Mouse (Mus musculus): ENCODE results near the gene Dusp28.
A peak's percentile ranks its signal among the peaks of the same experiment; 100 is the strongest.

Gene Dusp28

DNA sequence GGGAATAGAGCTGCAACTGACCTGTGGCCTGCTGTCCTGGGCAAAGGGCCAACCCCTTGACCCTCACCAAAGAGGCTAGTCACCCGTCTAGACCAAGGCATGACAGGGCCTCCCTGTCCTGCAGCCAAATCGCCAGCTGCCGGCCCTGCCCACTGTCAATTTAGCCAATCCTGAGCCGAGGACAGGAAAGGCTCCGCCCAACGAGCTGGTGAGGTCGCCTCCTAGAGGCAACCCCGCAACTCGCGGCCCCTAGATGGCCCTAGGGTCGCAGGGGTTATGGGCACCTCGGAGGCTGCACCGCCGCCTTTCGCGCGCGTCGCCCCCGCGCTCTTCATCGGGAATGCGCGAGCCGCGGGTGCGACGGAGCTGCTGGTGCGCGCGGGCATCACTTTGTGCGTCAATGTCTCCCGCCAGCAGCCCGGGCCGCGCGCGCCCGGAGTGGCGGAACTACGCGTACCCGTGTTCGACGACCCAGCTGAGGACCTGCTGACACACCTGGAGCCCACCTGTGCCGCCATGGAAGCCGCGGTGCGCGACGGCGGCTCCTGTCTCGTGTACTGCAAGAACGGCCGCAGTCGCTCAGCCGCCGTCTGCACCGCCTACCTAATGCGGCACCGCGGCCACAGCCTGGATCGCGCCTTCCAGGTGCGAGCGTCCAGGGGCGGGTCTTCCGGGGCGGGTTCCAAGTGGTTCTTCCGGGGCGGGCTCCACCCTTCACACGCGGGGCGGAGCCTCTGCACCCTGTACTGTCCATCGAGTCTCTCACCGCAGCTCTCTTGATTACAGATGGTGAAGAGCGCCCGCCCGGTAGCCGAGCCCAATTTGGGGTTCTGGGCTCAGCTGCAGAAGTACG is at the start of gene Dusp28:
Gene Dusp28 (plus strand): TSS at position 203 of the 853 bp plus-strand sequence.
- DNase-seq (ENCODE audit: low read depth): peak; percentile 18

DNA sequence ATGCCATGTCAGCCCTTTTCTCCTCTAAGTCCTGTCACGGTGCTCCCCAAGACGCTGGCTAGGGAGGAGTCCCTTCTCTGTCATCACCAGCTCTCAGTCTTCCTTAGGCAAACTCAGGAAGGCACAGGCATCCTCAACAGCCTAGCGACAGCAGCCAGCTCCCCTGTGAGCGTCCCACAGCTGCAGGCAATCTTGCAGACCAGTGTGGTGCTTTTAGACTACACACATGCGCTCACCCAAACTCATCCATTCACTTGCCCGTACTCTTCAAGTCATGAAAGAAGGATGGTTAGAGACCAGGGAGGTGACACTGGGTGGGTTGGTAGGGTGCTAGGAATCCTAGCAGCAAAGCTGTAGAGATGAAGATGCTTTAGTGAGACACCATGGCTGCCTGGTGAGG is 45.3 kb upstream of the Dusp28 start:
- DNase-seq (ENCODE audit: low read depth): no peak

DNA sequence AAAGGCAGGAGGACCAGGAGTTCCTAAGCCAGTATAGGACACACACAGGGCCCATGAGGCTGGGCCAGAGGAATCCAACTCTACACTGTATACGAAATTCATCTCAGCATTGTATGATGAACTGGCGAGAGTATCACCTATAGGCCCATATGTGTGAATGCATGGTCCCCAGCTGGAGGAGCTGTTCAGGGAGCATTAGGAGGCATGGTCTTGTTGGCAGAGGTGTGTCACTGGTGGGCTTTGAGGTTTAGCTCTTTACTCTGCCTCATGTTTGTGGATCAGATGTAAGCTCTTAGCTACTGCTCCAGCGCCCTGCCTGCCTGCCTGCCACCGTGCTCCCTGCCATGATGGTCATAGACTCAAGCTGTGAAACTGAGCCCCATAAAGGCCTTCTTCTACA is 43.5 kb upstream of the Dusp28 start:
- DNase-seq (ENCODE audit: low read depth): no peak

DNA sequence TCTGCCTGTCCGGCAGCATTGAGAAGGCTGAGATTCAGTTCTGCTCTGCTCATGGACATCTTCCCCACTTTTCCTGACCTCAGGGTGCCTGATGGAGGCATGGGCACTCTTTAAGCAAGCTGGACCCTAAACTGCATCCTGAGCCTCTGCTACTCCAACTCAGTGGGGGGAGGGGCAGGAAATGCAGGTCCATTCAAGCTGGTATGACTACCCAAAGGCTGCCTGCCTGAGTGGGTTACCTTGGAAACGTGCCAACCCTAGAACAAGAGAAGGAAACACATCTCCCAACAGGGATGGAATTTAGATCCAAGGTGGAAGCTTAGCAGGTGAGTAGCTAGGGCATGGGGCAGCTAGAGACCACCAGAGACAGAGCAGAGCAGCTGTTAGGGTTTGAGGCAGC is 40.6 kb upstream of the Dusp28 start:
- DNase-seq (ENCODE audit: low read depth): no peak

DNA sequence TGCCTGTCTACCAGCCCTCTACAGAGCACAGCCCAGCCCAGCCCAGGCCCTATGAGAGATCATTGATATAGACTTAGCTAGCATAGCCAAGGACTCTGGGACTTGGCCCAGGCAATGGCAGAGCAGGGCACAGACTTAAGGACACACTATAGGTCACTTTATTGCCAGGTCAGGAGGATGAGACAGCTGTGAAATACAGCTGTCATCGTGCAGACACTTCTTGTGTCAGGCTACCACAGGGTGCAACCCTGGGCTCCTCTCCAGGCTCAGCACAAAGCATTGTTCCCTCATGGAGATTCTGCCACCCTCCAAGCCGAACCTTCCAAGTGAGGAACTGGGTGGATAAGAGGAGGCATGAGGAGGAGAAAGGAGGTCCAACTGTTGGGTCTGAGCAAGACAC is 36.8 kb upstream of the Dusp28 start:
- DNase-seq (ENCODE audit: low read depth): no peak

DNA sequence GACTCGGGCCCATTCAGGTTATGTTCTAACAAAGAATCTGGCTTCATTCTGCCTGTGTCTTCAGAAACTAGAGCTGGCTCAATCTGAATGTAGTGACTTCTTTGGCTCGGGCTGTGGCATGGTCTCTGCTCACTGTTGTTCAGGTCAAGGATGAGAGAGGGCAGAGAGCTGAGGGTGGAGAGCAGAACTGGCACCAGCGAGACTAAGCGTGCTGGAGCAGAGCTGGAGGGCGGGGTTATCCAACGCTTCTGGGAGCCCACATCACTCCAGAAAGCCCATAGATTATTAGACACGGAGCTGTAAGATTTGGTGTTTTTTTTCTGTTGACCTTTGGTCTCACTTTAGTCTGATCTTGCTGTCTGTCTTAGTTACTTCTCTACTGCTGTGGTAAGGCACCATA is 34.1 kb upstream of the Dusp28 start:
- no peak for DNase-seq (ENCODE audit: low read depth)

DNA sequence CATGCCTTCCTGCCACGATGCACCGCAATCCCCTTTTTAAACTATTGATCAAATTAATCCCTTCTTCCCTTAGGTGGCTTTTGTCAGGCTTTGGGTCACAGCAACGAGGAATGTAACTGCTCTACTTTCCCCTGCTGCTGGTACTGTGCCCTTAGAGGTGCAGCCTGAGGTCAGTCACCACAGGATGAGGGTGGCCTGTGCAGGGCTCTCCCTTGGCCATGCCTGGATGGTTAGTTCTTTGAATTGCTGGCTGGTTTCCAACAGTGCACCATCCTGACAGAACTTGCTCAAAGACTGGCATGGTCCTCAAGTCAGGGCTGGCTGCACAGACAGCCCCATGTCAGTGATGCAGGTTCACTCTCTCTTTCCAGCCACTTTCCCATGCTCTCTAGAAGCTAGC is 32.8 kb upstream of the Dusp28 start:
- no peak for DNase-seq (ENCODE audit: low read depth)

DNA sequence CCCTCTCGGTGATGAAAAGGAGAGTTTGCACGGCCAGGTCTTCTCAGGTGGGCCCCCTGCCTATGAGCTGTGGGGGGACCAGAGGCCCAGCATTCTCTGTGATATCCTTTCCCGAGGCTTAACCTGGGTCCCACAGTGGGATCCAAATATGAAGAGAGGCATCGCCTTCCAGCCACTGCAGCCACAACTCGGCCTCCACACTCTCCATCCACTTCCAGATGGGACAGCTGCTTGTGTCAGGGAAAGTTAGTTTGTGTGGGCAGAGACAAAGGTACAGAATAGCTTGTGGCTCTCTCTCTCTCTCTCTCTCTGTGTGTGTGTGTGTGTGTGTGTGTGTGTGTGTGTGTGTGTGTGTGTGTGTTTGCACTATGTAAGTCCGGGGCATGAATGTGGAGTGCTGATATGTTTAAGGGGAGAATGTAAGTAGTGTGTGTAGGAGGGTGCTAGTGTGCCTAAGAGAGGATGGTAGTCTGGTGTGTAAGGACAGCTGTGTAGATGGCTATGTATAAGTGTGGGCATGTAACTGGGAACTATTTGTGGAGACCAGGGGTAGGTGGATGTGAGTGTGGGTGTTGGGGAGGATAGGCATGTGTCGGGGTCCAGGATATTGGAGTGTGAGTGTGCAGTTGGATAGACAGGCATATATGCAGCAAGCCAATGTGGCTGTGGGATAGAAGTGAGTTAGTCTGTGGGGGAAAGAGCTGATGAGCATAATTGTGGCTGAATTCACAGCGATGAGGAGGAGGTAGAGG is 31.2 kb upstream of the Dusp28 start:
- no peak for DNase-seq (ENCODE audit: low read depth)

DNA sequence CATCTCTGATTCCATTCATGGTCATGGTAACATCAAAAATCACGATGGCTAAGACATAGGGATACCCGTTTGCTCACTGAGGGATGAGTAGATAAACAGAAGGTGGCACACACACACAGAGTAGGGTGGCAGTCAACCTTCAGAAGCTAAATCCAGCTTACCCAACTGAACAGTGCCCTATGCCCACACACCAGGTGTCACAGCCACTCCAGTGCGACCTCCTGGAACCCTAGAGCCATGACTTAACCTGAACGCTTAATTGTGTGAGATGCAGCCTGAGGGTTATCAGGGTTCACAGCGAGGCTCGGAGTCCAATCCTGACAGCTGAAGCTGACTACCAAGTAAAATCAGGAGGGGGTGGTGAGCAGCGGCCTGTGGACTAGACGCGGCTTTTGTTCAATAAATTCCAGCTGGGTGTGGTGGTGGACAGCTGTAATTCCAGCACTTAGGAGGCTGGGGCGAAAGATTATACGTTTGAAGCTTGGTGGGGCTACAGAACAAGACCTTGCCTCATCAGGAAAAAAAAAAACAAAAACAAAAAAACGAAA is 29.3 kb upstream of the Dusp28 start:
- no peak for DNase-seq (ENCODE audit: low read depth)

DNA sequence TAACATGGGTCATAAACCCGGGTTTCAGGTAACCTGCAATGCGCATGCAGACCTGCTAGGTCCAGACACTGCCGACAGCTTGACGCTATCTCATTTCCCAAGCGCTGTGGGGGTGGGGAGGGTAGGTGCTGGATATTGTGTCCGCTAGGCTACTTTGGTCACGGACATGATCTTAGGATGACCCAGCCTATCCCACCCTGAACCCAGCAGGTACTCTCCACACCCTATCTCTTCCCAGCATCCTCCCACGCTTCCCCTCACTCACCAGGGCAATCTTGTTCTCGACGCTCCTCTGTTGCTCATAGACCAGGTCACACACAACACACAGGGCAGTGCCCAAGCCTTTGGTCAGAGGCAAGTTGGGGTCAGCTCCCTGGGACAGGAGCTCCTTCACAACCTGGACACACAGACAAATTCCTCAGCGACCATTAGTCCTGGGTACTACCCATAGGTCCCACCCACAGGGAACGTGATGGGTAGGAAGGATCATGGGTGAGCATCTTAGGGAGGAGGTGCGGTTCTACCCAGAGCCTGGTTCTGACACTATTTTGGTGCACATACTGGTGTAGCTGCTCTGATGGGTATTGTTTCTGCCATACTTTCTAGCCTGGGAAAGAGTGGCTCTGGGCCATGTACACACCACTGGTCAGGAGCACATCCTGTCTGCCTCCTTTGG is 28.6 kb upstream of the Dusp28 start:
- DNase-seq (ENCODE audit: low read depth): no peak

DNA sequence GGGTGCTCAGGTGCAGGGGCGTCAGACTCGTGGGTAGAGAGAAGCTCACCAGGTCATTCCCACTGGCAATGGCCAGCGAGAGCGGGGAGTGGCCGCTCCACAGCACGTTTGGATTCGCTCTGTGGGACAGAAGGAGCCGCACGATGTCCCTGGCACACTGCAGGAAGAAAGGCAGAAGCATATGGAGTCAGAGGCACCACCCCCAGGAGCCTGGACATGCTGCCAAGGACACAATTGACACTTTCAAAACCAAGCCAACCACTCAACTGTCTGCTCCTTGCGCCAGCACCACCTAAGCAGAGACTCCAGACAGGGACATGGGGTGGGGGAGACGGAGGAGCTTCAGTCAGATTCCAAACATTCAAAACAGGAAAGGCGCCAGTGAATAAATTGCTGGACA is 27.5 kb upstream of the Dusp28 start:
- no peak for DNase-seq (ENCODE audit: low read depth)

DNA sequence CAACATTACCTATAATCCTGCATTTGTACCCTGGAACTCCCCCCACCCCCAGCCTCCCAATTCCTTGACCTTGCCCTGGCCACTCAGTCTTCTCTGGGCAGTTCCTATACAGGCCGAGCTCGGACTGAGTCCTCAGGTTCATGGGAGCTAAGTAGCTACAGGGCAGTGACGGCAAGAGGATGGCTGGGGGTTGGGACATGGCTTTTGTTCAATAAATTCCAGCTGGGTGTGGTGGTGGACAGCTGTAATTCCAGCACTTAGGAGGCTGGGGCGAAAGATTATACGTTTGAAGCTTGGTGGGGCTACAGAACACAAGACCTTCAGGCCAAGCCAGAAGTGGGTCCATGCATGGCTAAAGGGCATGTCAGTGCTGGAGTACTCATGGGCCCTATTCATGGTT is 26.7 kb upstream of the Dusp28 start:
- DNase-seq (ENCODE audit: low read depth): no peak

DNA sequence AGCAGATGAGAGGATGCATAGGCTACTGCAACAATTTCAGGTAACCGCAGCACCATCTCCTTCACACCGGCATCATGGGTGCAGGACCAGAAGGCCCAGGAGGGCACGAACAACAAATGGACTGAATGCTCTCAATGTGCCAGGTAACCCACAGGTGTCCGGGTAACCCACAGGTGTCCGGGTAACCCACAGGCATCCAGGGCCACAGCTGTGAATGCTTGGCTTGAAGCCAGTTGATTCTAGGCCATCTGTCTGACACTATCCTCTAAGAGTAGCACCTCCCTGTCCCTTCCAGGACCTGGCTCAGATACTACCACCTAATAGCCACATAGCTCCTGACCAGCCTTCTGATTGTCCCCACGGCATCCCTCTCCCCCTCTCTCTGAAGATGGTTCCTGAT is 24.8 kb upstream of the Dusp28 start:
- DNase-seq (ENCODE audit: low read depth): no peak

DNA sequence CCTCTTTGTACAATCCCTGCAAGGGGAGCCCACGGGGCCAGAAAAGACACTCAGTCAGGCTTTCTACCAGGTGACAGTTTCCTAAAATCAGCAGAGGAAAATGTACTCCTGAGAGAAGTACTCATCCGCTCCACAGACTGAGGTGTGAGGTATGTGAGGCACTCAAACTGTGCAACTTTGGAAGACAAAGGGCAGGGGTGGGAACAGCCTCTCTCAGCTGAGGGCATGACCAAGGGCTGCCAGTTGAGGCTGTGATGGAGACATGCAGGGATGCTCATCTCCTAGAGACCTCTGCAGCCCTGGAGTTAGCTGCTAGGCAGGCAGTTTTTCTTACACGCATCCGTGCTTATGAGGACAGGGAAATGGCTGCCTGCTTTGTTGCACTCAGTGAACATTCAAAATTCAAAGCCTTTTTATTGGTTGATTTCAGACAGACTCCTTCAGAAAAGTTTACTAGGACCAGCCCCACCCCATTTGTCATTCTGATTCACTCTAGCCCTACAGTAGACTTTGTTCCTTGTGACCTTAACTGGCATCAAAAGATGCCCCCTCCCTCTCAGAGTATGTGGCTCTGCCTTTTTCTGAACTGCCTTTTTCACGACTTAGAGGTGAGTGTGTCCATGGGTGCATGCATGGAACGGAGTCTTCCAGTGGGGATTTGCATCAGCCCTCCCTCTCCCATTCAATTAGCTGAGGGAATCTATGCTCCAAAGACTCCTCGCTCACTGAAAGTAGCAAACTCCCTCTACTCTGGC is 17.7 kb upstream of the Dusp28 start:
- no peak for DNase-seq (ENCODE audit: low read depth)

DNA sequence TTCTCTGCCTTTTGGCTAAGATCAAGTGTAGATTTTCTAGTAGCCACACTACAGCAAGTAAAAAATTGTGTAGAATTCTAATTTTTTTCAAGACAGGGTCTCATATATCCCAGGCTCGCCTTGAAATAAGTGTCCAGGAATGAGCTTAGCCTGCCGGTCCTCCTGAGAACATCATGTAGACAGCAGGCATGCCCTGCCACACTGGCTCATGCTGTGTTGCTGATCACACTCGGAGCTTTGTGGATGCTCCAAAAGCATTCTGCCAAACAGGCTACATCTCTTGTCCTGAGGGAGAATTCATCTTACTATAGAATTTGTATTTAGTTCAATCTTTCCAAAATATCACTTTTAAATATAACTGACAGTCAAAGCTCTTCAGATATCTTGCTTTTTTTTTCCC is 14.0 kb upstream of the Dusp28 start:
- DNase-seq (ENCODE audit: low read depth): no peak

DNA sequence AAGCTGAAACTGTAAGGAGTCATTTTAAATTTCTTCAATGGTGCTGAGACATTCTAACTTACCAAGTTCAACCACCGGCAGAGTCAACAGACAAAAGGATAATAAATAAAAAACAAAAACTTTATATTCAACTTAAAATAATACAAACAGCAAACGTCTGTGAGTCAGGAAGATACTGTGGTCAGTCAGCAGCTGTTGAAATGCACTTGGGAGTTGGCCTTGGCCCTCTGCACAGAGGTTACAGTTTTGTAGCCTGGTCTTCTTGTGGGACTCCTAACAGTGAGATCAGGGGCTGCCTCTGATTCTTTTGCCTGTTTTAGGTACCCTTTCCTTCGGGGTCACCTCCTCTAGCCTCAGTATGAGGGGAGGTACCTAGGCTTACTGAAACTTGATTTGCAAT is 12.9 kb upstream of the Dusp28 start:
- no peak for DNase-seq (ENCODE audit: low read depth)

DNA sequence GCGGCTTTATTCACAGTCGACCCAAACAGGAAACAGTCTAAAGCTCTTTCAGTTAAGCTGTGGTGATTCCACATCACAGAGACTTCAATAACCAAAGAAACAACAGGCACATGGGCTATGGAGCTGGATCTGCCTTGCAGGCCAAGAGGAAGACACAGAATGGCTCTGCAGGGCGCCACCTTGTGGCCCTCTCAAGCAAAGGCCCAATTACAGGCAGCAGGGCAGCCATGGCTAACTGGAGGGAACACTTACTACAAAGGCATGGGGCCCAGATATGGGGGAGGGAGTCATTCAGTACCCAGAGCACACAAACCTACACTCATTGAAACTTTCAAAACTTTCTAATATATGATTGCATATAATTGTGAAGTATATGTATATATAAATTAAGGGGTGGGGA is 11.7 kb upstream of the Dusp28 start:
- DNase-seq (ENCODE audit: low read depth): peak; percentile 92

DNA sequence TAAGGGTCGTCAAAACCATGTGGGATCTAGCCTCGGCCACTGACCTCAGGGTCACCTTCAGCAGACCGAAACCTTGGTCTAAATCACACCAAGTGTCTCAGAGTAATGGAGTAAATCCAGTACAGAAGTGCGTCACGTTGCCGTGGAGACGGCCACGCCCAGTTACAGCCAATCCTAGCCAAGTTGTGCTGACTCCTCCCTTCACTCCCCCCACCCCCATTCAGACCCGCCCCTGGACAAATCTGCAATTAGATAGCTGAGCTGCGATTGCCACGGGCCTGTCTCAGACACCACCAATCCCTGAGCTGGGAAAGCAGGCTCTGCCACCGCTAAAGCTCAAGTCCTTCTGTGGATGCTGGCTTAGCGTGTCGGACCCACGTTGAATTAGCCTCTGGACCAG is 4.0 kb upstream of the Dusp28 start, which contains the start of gene Ankmy1:
Gene Ankmy1 (minus strand): TSS at position 121 of the 400 bp plus-strand sequence.
- DNase-seq (ENCODE audit: low read depth): no peak

DNA sequence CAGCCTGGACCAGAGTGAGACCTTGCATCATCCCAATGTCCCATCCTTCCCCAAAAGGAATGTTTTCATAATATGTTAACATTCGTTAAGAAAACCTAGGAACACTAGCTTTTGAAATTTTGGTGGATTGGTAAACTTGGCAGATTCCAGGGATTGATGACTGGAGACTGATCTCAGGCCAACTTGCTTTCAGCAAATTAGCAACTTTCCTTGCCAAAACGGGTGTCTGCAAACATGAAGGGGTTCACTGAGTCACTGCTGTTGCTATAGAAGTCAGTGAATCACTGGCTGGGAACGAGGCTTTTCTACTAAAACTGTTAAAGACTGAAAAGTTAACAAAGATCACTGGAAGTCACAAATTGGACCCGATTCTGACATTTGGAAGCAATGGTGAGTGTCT is 3.2 kb upstream of the Dusp28 start:
- DNase-seq (ENCODE audit: low read depth): peak; percentile 81

DNA sequence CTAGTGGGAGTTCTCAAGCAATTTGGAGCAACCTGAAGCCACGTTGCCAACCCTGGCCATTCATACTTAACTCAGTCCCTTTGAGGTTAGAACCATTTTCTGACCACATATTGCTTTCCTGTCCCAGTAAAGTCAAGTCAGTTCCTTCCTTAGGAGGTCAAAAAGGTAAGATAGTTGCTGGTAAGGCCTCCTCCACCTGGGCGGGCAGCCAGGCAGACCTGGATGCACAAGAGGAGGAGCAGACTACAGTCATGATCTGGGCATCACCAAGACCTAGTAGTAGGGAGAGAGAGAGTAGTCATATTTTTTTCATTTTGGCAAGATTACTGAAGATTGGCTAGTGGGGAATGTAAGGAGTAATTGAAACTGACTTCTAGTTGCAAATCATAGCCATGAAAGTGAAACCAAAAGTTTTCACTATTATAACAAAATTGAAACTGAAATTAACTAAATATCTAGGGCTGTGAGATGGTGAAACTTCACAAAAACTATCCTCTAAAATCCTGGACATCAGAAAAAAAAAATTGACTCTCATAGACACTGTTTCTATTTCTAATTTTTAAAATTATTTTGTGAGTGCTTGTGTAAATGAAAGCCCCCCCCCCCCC is 974 bp upstream of the Dusp28 start:
- no peak for DNase-seq (ENCODE audit: low read depth)

DNA sequence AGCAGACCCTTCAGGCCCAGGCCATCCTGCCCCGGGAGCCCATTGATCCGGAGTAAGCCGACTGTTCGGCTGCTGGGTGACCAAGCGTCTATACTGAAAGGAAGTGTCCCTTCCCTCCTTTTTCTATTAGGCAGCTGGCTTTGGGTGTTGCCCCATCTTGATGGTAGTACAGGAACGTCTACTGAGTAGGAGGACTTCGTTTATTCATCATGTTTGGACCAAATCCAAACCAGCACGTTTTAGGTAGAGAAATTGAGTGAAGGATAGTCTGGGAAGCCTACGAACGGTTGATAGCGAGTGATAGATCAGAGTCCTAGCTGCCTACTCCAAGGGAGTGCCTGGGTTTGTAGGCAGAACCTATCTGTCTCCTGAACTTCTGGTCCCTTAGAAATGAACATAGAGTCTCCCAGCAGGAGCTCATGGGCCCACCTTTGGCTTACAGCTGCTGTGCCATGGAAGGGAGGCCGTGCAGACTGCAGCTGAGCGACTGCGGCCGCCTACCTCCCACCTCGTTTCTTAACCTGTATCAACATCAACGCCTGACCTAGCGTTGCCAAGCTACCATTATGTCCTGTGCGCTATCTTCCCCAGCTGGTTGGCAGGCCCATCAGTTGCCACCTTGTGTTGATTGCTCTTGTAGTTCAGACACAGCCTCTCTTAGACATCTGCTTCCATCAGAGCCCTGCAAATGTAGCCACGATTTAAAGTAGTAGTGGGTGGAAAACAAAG is 1.0 kb downstream of the Dusp28 start:
- DNase-seq (ENCODE audit: low read depth): no peak

Measured in NIH3T3 (cell line).